Mouse (Mus musculus) large intestine, adult 2 months (tissue): ENCODE measurements around the gene Card9. TPM values are rescaled to one million over a fixed set of nuclear protein-coding genes. Genes with fewer than 3 reads are reported as not detected.

Experiments used
- DNase-seq: peaks from one replicate; pipeline ENCODE4 v3.0.0-alpha.2; 2012; ENCODE audit warnings: low read depth, low spot score
- WGBS: fragments of 180-500 bp; shearing (Covaris S2); methylation state at CpG from one replicate; pipeline ENCODE4 v1.1.7; 2018; 5-methylcytosine and 5-hydroxymethylcytosine counted together
- polyA plus RNA-seq: library from polyadenylated mRNA; depleted of rRNA; stranded (reverse); fragments of >200 nt; gene quantifications from 2 replicates; pipeline ENCODE4 v1.2.3, GENCODE M21; 2012

Card9 gene
- polyA plus RNA-seq, 1 experiment: 41.9 TPM

- 47% methylated on average over 10 of the region's 10 CpGs for WGBS
- DNase-seq: no peak
These were observed 4.2 kb upstream of the Card9 start for GRCm38 (mm10) chr2:26364738-26365465.

GRCm38 (mm10) chr2:26363481-26363880, 2.8 kb upstream of the Card9 start:
- 81% methylated on average over 5 of the region's 5 CpGs for WGBS
- DNase-seq: no peak

DNA sequence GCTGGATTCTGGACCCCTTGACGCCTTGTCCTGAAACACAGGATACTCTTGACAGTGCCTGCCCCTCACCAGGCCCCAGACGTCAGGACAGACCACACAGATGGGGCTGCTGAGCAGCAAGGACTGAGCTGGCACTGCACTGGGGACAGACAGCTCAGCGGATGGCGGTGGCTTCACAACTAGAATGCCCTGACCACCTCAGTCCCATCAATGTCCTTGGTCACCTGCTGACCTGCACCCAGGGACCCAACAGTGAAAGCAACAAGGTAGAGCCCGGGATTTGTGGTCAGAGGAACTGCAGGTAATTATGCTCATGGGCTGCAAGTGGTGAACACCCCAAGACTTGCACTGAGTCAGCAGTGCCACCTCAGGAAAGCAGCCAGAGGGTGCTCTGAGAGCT, 2.3 kb upstream of the Card9 start:
- WGBS: 84% methylated on average over 5 of the region's 5 CpGs
- DNase-seq: no peak

- no peak for DNase-seq
- WGBS: 76% methylated on average over 6 of the region's 6 CpGs
These were observed 735 bp downstream of the Card9 start for GRCm38 (mm10) chr2:26359983-26360382.

GRCm38 (mm10) chr2:26358667-26359320, 1.9 kb downstream of the Card9 start:
- no peak for DNase-seq
- 82% methylated on average over 13 of the region's 13 CpGs for WGBS

DNA sequence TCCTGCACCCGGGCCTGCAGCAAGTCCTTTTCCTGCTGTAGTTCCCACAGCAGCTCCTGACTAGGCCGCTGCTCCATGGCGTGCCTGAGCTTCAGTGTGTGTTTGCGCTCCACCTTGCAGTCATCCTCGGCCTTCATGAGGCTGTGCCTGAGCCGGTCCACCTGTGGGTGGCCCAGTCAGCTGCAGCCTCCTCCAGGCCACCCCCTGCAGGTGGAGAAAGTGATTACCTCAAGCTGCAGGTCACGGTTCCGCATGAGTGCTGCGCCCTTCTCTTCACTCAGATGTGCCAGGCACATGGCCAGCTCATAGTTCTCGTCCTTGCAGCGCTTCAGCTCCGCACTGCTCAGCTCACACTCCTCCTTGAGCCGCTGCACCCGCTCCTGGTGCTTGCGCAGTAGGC, 3.2 kb downstream of the Card9 start:
- WGBS: 40% methylated on average over 15 of the region's 15 CpGs
- DNase-seq: no peak

- WGBS: 72% methylated on average over 7 of the region's 7 CpGs
- no peak for DNase-seq
These were observed 4.0 kb downstream of the Card9 start for GRCm38 (mm10) chr2:26356678-26357077.

DNA sequence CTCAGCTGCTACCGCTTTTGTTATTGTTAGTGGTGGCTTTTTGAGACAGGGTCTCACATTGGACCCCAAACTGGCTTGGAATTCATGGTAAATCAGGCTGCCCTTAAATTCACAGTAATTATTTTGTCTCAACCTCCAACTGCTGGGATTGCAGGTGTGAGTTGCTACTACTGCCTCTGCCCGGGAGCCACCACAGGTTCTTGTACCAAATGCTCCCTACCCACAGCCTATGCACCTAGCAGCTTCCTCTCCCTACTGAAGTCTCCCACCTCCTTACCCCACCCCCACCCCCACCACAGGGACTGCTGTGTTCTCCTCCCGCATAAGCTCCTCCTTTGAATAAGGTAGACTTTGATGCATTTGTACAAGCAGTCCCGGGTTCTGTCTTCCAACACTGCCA, 4.5 kb downstream of the Card9 start:
- DNase-seq: no peak

GRCm38 (mm10) chr2:26354401-26354800, 6.3 kb downstream of the Card9 start:
- no peak for DNase-seq
- WGBS: 84% methylated on average over 4 of the region's 4 CpGs

More for the DNA sequence above, 4.5 kb downstream of the Card9 start:
- WGBS: 88% methylated on average over 4 of the region's 4 CpGs

DNA sequence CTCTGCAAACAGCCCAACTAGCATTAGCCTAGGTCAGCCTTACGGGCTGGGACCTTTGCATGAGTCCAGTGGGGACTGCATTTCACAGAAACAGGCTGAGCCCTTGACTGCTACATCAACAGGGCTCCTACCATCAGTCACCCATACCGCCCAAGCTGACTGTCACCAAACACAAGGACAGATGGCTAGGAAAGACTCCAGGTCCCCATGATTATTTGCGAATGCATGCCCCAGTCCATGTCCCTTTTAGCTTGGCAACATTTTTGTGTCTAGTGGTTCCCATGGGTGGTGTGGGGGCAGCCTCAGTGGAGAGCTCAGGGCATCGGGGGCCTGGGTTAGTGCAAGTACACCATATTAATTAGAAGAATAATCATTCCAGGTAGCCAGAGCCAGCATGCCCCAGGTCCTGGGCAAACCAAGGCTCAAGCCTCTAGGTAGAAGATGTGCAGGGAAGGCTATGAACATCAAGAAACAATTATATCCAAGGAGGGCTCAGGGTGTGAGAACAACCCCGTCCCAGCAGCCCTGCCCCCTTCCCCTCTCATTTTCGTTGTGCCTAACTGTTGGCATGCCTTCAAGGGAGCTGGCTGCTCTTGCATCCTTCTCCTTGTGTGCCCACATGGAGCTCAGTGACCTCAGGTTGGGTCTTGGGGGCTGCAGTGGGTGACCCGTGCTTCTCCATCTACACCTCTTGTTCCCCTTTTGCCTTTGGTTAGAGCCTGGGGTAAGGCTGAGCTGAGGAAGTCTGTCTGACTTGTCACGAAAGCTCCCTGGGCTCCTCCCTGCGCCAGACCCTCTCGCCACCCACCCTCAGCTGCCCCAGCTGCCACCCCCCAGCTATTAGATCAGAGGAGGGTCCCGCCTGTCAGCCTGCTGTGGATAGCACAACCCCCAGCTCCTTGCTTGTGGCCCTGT, 7.4 kb downstream of the Card9 start:
- DNase-seq: no peak
- 87% methylated on average over 11 of the region's 11 CpGs for WGBS

DNA sequence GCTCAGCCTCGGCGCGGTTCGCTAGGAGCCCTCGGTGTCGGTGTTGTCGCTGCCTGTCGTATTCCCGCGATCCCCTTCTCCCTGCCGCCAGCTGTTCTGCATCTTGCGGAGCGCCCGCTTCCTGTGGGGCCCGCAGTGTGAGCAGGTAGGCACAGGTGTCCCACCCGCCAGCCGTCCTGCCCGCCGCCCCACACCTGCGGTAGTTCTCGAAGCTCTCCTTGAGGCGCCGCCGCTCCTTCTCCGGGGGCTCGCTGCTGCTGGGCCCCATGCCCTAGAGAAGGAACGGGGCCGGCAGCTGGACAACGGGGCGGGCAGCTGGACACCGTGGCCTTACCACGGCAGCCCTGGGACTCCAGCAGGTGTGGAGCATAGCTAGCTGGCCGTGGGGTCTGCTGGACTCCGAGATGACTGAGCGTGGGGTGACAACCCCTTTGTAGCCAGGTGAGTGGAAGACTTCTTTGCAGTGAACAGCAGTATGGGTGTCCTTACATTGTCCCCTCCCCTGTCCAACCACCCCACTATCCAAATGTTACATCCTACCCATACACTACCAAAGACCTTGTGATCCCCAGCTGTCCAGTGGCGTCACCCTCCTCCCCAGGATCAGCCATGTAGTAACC, 8.3 kb downstream of the Card9 start:
- no peak for DNase-seq
- 3% methylated on average over 36 of the region's 36 CpGs for WGBS

DNA sequence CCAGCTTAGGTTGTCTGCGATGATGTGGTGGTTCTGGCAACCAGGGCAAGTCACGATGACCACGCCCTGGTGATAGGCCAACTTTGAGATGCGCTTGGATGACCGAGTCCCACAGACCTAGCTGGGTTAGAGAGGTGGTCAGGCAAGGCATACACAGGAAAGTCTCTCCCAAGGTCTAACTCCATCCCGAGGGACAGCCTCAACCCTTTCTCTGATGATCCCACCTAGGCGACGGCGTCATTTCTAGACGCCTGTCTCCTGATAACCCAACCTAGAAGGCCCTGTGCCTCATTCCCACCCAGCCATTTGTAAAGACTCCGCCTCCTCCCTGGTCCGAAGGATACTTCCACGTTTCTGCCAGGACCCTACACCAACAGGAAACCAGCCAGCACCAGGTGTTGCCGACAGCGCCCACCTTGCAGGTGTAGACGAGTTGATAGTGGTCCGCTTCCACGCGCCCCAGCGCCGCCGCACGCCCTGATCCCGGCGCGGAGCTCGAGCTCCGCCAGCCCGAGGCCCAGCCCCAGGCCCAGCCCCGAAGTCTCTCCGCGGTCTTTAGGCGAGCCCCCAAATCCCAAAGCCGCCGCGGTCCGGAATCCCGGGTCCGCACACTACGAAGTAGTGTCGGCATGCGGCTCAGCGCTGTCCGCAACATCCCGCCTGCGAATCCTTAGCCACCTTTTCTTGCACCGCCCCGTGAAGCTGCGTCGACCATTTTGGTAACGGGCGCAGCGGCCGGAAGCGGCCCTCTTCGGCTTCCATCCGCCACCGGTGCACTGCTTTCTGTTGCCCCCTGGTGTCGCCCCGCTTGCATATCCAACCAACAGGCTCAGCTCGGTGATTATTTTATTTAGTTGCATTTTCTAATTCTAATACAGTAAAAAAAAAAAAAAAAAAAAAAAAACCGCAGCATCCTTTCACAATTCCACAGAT, 9.1 kb downstream of the Card9 start, which contains the start of gene Dnlz:
Gene Dnlz (minus strand): TSS at position 753 of the 933 bp plus-strand sequence.
- WGBS: under 1% methylated on average over 62 of the region's 62 CpGs
- peak; percentile 62 for DNase-seq

- no peak for DNase-seq
- WGBS: 54% methylated on average over 6 of the region's 6 CpGs
These were observed 12.5 kb downstream of the Card9 start for GRCm38 (mm10) chr2:26348241-26348640.

- WGBS: 71% methylated on average over 11 of the region's 11 CpGs
- no peak for DNase-seq
These were observed 17.9 kb downstream of the Card9 start for GRCm38 (mm10) chr2:26342609-26343490.

DNA sequence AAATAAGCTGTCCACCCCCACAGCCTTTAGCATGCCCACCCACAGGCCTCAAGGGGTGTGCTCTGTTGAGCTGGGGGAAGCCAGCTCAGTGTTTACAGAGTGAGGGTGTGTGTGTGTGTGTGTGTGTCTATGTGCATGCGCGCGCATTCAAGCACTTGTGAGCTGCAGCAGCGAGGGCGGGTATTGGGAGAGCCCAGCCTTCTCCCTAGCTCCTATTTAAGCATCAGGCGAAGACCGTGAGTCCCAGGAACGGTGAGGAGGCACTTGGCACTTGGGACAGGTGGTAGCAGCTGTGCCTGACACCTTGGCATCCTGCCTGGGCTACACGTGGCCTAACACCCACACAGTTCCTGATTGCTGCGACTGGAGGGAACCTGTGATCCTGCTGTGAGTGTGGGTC, 18.7 kb downstream of the Card9 start:
- WGBS: 11% methylated on average over 10 of the region's 10 CpGs
- DNase-seq: peak; percentile 44

DNA sequence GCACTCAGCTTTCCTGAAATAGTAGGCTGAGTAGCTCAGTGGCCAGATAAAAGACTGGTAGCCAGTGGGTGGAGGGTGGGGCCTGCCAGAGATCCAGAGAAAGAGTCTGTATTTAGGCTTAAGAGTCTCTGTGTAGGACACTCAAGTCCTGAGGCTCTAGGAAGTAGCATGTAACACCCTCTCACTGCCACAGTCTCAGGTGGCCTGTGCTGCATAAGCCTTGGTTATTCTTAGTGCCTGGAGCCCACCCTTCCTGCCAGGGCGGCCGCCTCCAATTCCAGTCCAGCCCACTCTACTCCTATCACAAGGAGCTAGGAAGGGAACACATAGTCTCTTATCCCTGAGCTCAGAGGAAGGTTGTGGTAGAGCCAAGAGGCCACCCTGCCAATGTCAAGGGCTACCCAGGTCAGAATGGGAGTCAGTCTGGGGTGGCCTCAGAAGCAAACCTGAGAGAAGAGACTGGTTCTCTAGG, 19.2 kb downstream of the Card9 start:
- WGBS: 90% methylated on average over 2 of the region's 2 CpGs

GRCm38 (mm10) chr2:26339204-26339551, 21.5 kb downstream of the Card9 start:
- WGBS: 46% methylated on average over 5 of the region's 5 CpGs

More for the DNA sequence above, 19.2 kb downstream of the Card9 start:
- no peak for DNase-seq

More at GRCm38 (mm10) chr2:26339204-26339551, 21.5 kb downstream of the Card9 start:
- DNase-seq: no peak
